Comparison of ENCODE assay signal across 20 mouse cellular contexts in the genomic region with DNA sequence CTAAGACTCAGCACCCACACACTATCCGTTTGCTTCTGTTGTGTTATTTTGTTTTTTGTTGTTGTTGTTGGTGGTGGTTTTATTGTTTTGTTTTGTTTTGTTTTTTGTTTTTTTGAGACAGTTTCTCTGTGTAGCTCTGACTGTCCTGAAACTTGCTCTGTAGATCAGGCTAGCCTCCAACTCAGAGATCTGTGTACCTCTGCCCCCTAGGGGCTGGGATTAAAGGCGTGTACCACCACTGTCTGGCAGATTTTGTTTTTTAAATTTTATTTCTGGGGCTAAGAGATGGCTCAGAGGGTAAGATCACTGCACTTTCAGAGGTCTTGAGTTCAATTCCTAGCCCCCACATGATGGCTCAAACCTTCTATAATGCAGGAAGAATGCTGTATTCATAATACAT. TPM values are rescaled to one million over a fixed set of nuclear protein-coding genes. Genes with fewer than 3 reads are reported as not detected.
DNase-seq lines count a peak whose midpoint lies in the region; ATAC-seq and TF ChIP-seq lines count a peak whose summit lies in the region.
"Had no signal": no experiment of that assay in that cellular context is flagged by ENCODE, and none has a peak within 500 bp of the region (broad histone marks: within the 10 kb centered on the region; RNA-seq: fewer than 3 reads in every experiment).

No protein-coding gene starts in this region.

- no peaks in the 10 kb centered on the region for H3K4me1 ChIP-seq in kidney, adult 2 months (ENCODE audit: control insufficient read depth, insufficient read depth, low read length)
- H3K4me1 ChIP-seq in ES-Bruce4 (ENCODE audit: control insufficient read depth, insufficient read depth, low read length), result no peaks in the 10 kb centered on the region
- H3K4me1 ChIP-seq in liver, embryonic 12.5 days, result peaks cover 44% of the 10 kb centered on the region

- no peaks in the 10 kb centered on the region for H3K9me3 ChIP-seq in ES-Bruce4 (replicated peaks; ENCODE audit: control insufficient read depth, insufficient read depth, low read length, poor library complexity, severe bottlenecking)
- H3K9me3 ChIP-seq in liver, embryonic 12.5 days (replicated peaks), result no peaks in the 10 kb centered on the region
- H3K9me3 ChIP-seq: embryonic facial prominence, embryonic 15.5 days; kidney, embryonic 15.5 days; limb, embryonic 10.5 days; megakaryocyte, embryonic 14.5 days; neural tube, embryonic 15.5 days had no signal

- no peak overlapping the region for H3K4me3 ChIP-seq in kidney, adult 2 months (ENCODE audit: insufficient read depth, low read depth, low read length)
- H3K4me3 ChIP-seq in ES-Bruce4 (ENCODE audit: low read depth, low read length), result no peak overlapping the region
- no peak overlapping the region for H3K4me3 ChIP-seq in liver, embryonic 12.5 days
- H3K4me3 ChIP-seq: embryonic facial prominence, embryonic 15.5 days; kidney, embryonic 15.5 days; limb, embryonic 10.5 days; myocyte; neural tube, embryonic 15.5 days had no signal

- TF ChIP-seq EP300 in ES-Bruce4 (IDR thresholded peaks at IDR 0.05; ENCODE audit: insufficient read depth, low read depth, low read length), result no peak

- TF ChIP-seq POLR2A in kidney, adult 2 months (IDR thresholded peaks at IDR 0.05; ENCODE audit: low read depth, low read length), result no peak
- TF ChIP-seq POLR2A in ES-Bruce4 (IDR thresholded peaks at IDR 0.05; ENCODE audit: insufficient read depth, low read length), result no peak

- DNase-seq in kidney, adult 2 months, result no peak
- DNase-seq in kidney, adult 8-10 months, result no peak
- DNase-seq in splenic B cell, adult 2 months (ENCODE audit: low read depth, low spot score), result peak; percentile 51
- DNase-seq in heart, adult 18-20 months, result no peak
- DNase-seq in urinary bladder, postnatal 4 days (ENCODE audit: low spot score in 2 of 2), result no peak
- DNase-seq in thymus, postnatal 14 days, result no peak

- H3K27me3 ChIP-seq in kidney, adult 2 months (replicated peaks; ENCODE audit: control insufficient read depth, insufficient read depth, low read length), result no peaks in the 10 kb centered on the region
- no peaks in the 10 kb centered on the region for H3K27me3 ChIP-seq in ES-Bruce4 (ENCODE audit: control insufficient read depth, insufficient read depth, low read length, poor library complexity, severe bottlenecking)
- peaks cover 24% of the 10 kb centered on the region for H3K27me3 ChIP-seq in liver, embryonic 12.5 days (replicated peaks)
- 0 out of 2 replicates have a peak, but pooled peaks cover 1% of the 10 kb centered on the region for H3K27me3 ChIP-seq in splenic B cell, adult 2 months (ENCODE audit: control insufficient read depth, insufficient read depth, low read length, poor library complexity, severe bottlenecking)
- H3K27me3 ChIP-seq: embryonic facial prominence, embryonic 15.5 days; kidney, embryonic 15.5 days; neural tube, embryonic 15.5 days had no signal

- WGBS in kidney, adult 2 months, result 71% methylated on average over 2 of the region's 2 CpGs
- whole genome bisulfite sequencing in liver, embryonic 12.5 days (ENCODE audit: insufficient replicate concordance), result 66% methylated on average over 2 of the region's 2 CpGs

- peak overlapping the region; percentile 55 for H3K4me2 ChIP-seq in liver, embryonic 12.5 days
- H3K4me2 ChIP-seq: embryonic facial prominence, embryonic 15.5 days; heart, embryonic 11.5 days; kidney, embryonic 15.5 days; neural tube, embryonic 15.5 days had no signal

- no peak overlapping the region for H3K27ac ChIP-seq in kidney, adult 2 months (ENCODE audit: insufficient read depth, low read depth, low read length)
- H3K27ac ChIP-seq in ES-Bruce4 (ENCODE audit: insufficient read depth, low read length), result no peak overlapping the region
- H3K27ac ChIP-seq in liver, embryonic 12.5 days, result peak overlapping the region; percentile 87
- H3K27ac ChIP-seq: embryonic facial prominence, embryonic 15.5 days; kidney, embryonic 15.5 days; limb, embryonic 10.5 days; neural tube, embryonic 15.5 days had no signal

- H3K36me3 ChIP-seq in kidney, adult 2 months (ENCODE audit: control insufficient read depth, insufficient read depth, low read length), result no peaks in the 10 kb centered on the region
- H3K36me3 ChIP-seq in ES-Bruce4 (ENCODE audit: control insufficient read depth, insufficient read depth, low read length, poor library complexity, severe bottlenecking), result no peaks in the 10 kb centered on the region
- no peaks in the 10 kb centered on the region for H3K36me3 ChIP-seq in liver, embryonic 12.5 days
- no peaks in the 10 kb centered on the region for H3K36me3 ChIP-seq in splenic B cell, adult 2 months (ENCODE audit: control insufficient read depth, insufficient read depth, low read length, poor library complexity, severe bottlenecking)
- H3K36me3 ChIP-seq: embryonic facial prominence, embryonic 15.5 days; kidney, embryonic 15.5 days; limb, embryonic 10.5 days; neural tube, embryonic 15.5 days had no signal

- TF ChIP-seq CTCF in kidney, adult 2 months (conservative IDR thresholded peaks at IDR 0.05; ENCODE audit: insufficient read depth, insufficient read length, low read depth, low read length), result 0 out of 2 replicates have a peak, but pooled peaks have one; percentile 10
- peak; percentile 39 for TF ChIP-seq CTCF in ES-Bruce4 (IDR thresholded peaks at IDR 0.05; ENCODE audit: low read depth, low read length)

- no peak overlapping the region for H3K9ac ChIP-seq in ES-Bruce4 (ENCODE audit: low read depth, poor library complexity, severe bottlenecking)
- H3K9ac ChIP-seq in liver, embryonic 12.5 days, result no peak overlapping the region
- H3K9ac ChIP-seq: embryonic facial prominence, embryonic 15.5 days; kidney, embryonic 15.5 days; neural tube, embryonic 15.5 days had no signal

- no peak for ATAC-seq in liver, embryonic 12.5 days
- ATAC-seq: Patski had no signal

RNA-seq across cellular contexts. Expression of gene Tmprss9, which starts 9.3 kb away (rescaled TPM):
- polyA plus RNA-seq in kidney, adult 2 months (2012; rRNA removed), result 0.33 and 0.52 TPM in 2 replicates
- polyA plus RNA-seq in ES-Bruce4 (2011; ENCODE audit: insufficient read depth, insufficient read length, low read depth, missing spikeins), result 0.22 TPM in 1 of 2 replicates, not detected in the other
- polyA plus RNA-seq in liver, embryonic 12.5 days (2016; fragmentation: Nextera tagmentation; extraction: Ambion mirVana), result 0.04 and 0.05 TPM in 2 replicates
- not detected for total RNA-seq in heart, adult 18-20 months (2021)
- total RNA-seq: adrenal gland, postnatal 36 days; gastrocnemius, postnatal 25 days; heart, postnatal 10 days had no signal
- polyA plus RNA-seq: heart, embryonic 11.5 days; kidney, embryonic 15.5 days; midbrain, embryonic 14.5 days had no signal

RNA-seq across cellular contexts. Expression of gene Timm13, which starts 19.9 kb away (rescaled TPM):
- polyA plus RNA-seq in kidney, adult 2 months (2012; rRNA removed), result 375 and 474 TPM in 2 replicates
- 135 and 146 TPM in 2 replicates for polyA plus RNA-seq in ES-Bruce4 (2011; ENCODE audit: insufficient read depth, insufficient read length, low read depth, missing spikeins)
- 271 and 301 TPM in 2 replicates for polyA plus RNA-seq in liver, embryonic 12.5 days (2016; fragmentation: Nextera tagmentation; extraction: Ambion mirVana)
- total RNA-seq in heart, adult 18-20 months (2021), result 100 to 1,000 TPM; 125 to 144 TPM

RNA-seq across cellular contexts. Expression of gene Sppl2b, which starts 25.8 kb away (rescaled TPM):
- polyA plus RNA-seq in kidney, adult 2 months (2012; rRNA removed), result 58.2 and 88.0 TPM in 2 replicates
- polyA plus RNA-seq in ES-Bruce4 (2011; ENCODE audit: insufficient read depth, insufficient read length, low read depth, missing spikeins), result 5.9 and 7.6 TPM in 2 replicates
- polyA plus RNA-seq in liver, embryonic 12.5 days (2016; fragmentation: Nextera tagmentation; extraction: Ambion mirVana), result 66.1 and 70.5 TPM in 2 replicates
- 10 to 100 TPM; 11.9 to 15.9 TPM for total RNA-seq in heart, adult 18-20 months (2021)

RNA-seq across cellular contexts. Expression of gene Lsm7, which starts 25.9 kb away (rescaled TPM):
- 79.0 and 98.1 TPM in 2 replicates for polyA plus RNA-seq in kidney, adult 2 months (2012; rRNA removed)
- polyA plus RNA-seq in ES-Bruce4 (2011; ENCODE audit: insufficient read depth, insufficient read length, low read depth, missing spikeins), result 105 and 135 TPM in 2 replicates
- polyA plus RNA-seq in liver, embryonic 12.5 days (2016; fragmentation: Nextera tagmentation; extraction: Ambion mirVana), result 235 and 245 TPM in 2 replicates
- total RNA-seq in heart, adult 18-20 months (2021), result 10 to 100 TPM; 23.5 to 27.8 TPM

RNA-seq across cellular contexts. Expression of gene Lingo3, which starts 37.1 kb away (rescaled TPM):
- 0.03 and 0.09 TPM in 2 replicates for polyA plus RNA-seq in kidney, adult 2 months (2012; rRNA removed)
- 1.2 and 2.4 TPM in 2 replicates for polyA plus RNA-seq in ES-Bruce4 (2011; ENCODE audit: insufficient read depth, insufficient read length, low read depth, missing spikeins)
- polyA plus RNA-seq in liver, embryonic 12.5 days (2016; fragmentation: Nextera tagmentation; extraction: Ambion mirVana), result not detected in 2 replicates
- total RNA-seq in heart, adult 18-20 months (2021), result 10 to 100 TPM; 13.5 to 16.6 TPM
- polyA plus RNA-seq: heart, embryonic 11.5 days had no signal
